Mouse (Mus musculus): ENCODE data around the gene Tyms. TPM values are rescaled to one million over a fixed set of nuclear protein-coding genes. Genes with fewer than 3 reads are reported as not detected.

The Tyms gene
- polyA plus RNA-seq, 2 experiments = 119 to 265 TPM

GRCm38 (mm10) chr5:30115718-30116117 is 42.3 kb upstream of the Tyms start:
- H3K4me1 ChIP-seq (replicated peaks; ENCODE audit: control insufficient read depth in 2 of 2, insufficient read depth in 2 of 2, low read length in 1 of 2) = peaks cover 0 to 6% of the 10 kb centered on the region in 2 experiments; a peak in 2 of 4 replicates
- H3K9ac ChIP-seq (replicated peaks) = no peak overlapping the region
- H3K27me3 ChIP-seq (ENCODE audit: control insufficient read depth, insufficient read depth, low read length) = peaks cover 38% of the 10 kb centered on the region
- TF ChIP-seq EP300 (IDR thresholded peaks at IDR 0.05; ENCODE audit: low read depth) = no peak
- TF ChIP-seq CTCF (IDR thresholded peaks at IDR 0.05; ENCODE audit: low read depth) = peak; percentile 52
- no peak overlapping the region for H3K4me3 ChIP-seq (ENCODE audit: insufficient read depth in 1 of 2, low read depth in 2 of 2, low read length in 2 of 2)
- no peak for ATAC-seq (ENCODE audit: insufficient read depth)
- no peak overlapping the region for H3K4me2 ChIP-seq (ENCODE audit: low read depth)
- H3K36me3 ChIP-seq (replicated peaks; ENCODE audit: control insufficient read depth, insufficient read depth, low read depth) = peaks cover 15% of the 10 kb centered on the region
- no peaks in the 10 kb centered on the region for H3K9me3 ChIP-seq (ENCODE audit: control insufficient read depth, low read length)
- H3K27ac ChIP-seq = no peak overlapping the region
- DNase-seq (ENCODE audit: low read depth in 3 of 3, low spot score in 3 of 3) = no peak
- 31% methylated on average over 10 of the region's 10 CpGs for WGBS (ENCODE audit: insufficient replicate concordance)

GRCm38 (mm10) chr5:30114761-30115140 is 41.3 kb upstream of the Tyms start:
- TF ChIP-seq CTCF (IDR thresholded peaks at IDR 0.05; ENCODE audit: low read depth) = no peak
- TF ChIP-seq EP300 (IDR thresholded peaks at IDR 0.05; ENCODE audit: low read depth) = no peak
- ATAC-seq (ENCODE audit: insufficient read depth) (no peak), DNase-seq (ENCODE audit: low read depth in 3 of 3, low spot score in 3 of 3) (no peak)
- Histone ChIP-seq H3K9me3 (ENCODE audit: control insufficient read depth, low read length) (no peaks in the 10 kb centered on the region), H3K4me1 (replicated peaks; ENCODE audit: control insufficient read depth in 2 of 2, insufficient read depth in 2 of 2, low read length in 1 of 2) (peaks cover 0 to 6% of the 10 kb centered on the region in 2 experiments; a peak in 2 of 4 replicates), H3K27ac (no peak overlapping the region), H3K4me2 (ENCODE audit: low read depth) (peak overlapping the region; percentile 61), H3K27me3 (ENCODE audit: control insufficient read depth, insufficient read depth, low read length) (peaks cover 47% of the 10 kb centered on the region), H3K4me3 (ENCODE audit: insufficient read depth in 1 of 2, low read depth in 2 of 2, low read length in 2 of 2) (peak overlapping the region in 1 of 2 experiments; percentile 48; a peak in 3 of 4 replicates), H3K36me3 (replicated peaks; ENCODE audit: control insufficient read depth, insufficient read depth, low read depth) (peaks cover 6% of the 10 kb centered on the region), H3K9ac (replicated peaks) (no peak overlapping the region)
- under 1% methylated on average over 26 of the region's 28 CpGs for WGBS (ENCODE audit: insufficient replicate concordance)

- Histone ChIP-seq H3K27me3 (ENCODE audit: control insufficient read depth, insufficient read depth, low read length) (peaks cover 50% of the 10 kb centered on the region), H3K27ac (no peak overlapping the region), H3K4me3 (ENCODE audit: insufficient read depth in 1 of 2, low read depth in 2 of 2, low read length in 2 of 2) (peak overlapping the region; percentile 22 to 48), H3K36me3 (replicated peaks; ENCODE audit: control insufficient read depth, insufficient read depth, low read depth) (no peaks in the 10 kb centered on the region), H3K4me2 (ENCODE audit: low read depth) (peak overlapping the region; percentile 61), H3K4me1 (replicated peaks; ENCODE audit: control insufficient read depth in 2 of 2, insufficient read depth in 2 of 2, low read length in 1 of 2) (peaks cover 0 to 6% of the 10 kb centered on the region in 2 experiments; a peak in 2 of 4 replicates), H3K9me3 (ENCODE audit: control insufficient read depth, low read length) (no peaks in the 10 kb centered on the region), H3K9ac (replicated peaks) (no peak overlapping the region)
- ATAC-seq (ENCODE audit: insufficient read depth) = peak; percentile 38; the same call in 1 of the 2 replicates
- WGBS (ENCODE audit: insufficient replicate concordance) = under 1% methylated on average over 99 of the region's 103 CpGs
- DNase-seq (ENCODE audit: low read depth in 3 of 3, low spot score in 3 of 3) = peak in 1 of 3 experiments; percentile 20
- no peak for TF ChIP-seq EP300 (IDR thresholded peaks at IDR 0.05; ENCODE audit: low read depth)
- TF ChIP-seq CTCF (IDR thresholded peaks at IDR 0.05; ENCODE audit: low read depth) = peak; percentile 53
These were observed 40.7 kb upstream of the Tyms start for GRCm38 (mm10) chr5:30113881-30114760.

GRCm38 (mm10) chr5:30112533-30113068 is 39.2 kb upstream of the Tyms start:
- no peak for DNase-seq (ENCODE audit: low read depth in 3 of 3, low spot score in 3 of 3)
- Histone ChIP-seq H3K27ac (no peak overlapping the region), H3K36me3 (replicated peaks; ENCODE audit: control insufficient read depth, insufficient read depth, low read depth) (no peaks in the 10 kb centered on the region), H3K9ac (replicated peaks) (no peak overlapping the region), H3K4me1 (replicated peaks; ENCODE audit: control insufficient read depth in 2 of 2, insufficient read depth in 2 of 2, low read length in 1 of 2) (peaks cover 0 to 6% of the 10 kb centered on the region in 2 experiments; a peak in 2 of 4 replicates), H3K4me2 (ENCODE audit: low read depth) (no peak overlapping the region), H3K4me3 (ENCODE audit: insufficient read depth in 1 of 2, low read depth in 2 of 2, low read length in 2 of 2) (no peak overlapping the region), H3K27me3 (ENCODE audit: control insufficient read depth, insufficient read depth, low read length) (peaks cover 60% of the 10 kb centered on the region), H3K9me3 (ENCODE audit: control insufficient read depth, low read length) (no peaks in the 10 kb centered on the region)
- TF ChIP-seq EP300 (IDR thresholded peaks at IDR 0.05; ENCODE audit: low read depth) = no peak
- TF ChIP-seq CTCF (IDR thresholded peaks at IDR 0.05; ENCODE audit: low read depth) = peak; percentile 42
- WGBS (ENCODE audit: insufficient replicate concordance) = 71% methylated on average over 3 of the region's 3 CpGs
- ATAC-seq (ENCODE audit: insufficient read depth) = no peak

- no peak overlapping the region for H3K4me3 ChIP-seq (ENCODE audit: insufficient read depth in 1 of 2, low read depth in 2 of 2, low read length in 2 of 2)
- TF ChIP-seq CTCF (IDR thresholded peaks at IDR 0.05; ENCODE audit: low read depth) (no peak), EP300 (IDR thresholded peaks at IDR 0.05; ENCODE audit: low read depth) (no peak)
- WGBS (ENCODE audit: insufficient replicate concordance) = 47% methylated on average over 3 of the region's 3 CpGs
- H3K9ac ChIP-seq (replicated peaks) = no peak overlapping the region
- peaks cover 0 to 6% of the 10 kb centered on the region in 2 experiments; a peak in 2 of 4 replicates for H3K4me1 ChIP-seq (replicated peaks; ENCODE audit: control insufficient read depth in 2 of 2, insufficient read depth in 2 of 2, low read length in 1 of 2)
- peaks cover 68% of the 10 kb centered on the region for H3K27me3 ChIP-seq (ENCODE audit: control insufficient read depth, insufficient read depth, low read length)
- DNase-seq (ENCODE audit: low read depth in 3 of 3, low spot score in 3 of 3) (no peak), ATAC-seq (ENCODE audit: insufficient read depth) (no peak)
- H3K36me3 ChIP-seq (replicated peaks; ENCODE audit: control insufficient read depth, insufficient read depth, low read depth) = no peaks in the 10 kb centered on the region
- H3K9me3 ChIP-seq (ENCODE audit: control insufficient read depth, low read length) = no peaks in the 10 kb centered on the region
- H3K4me2 ChIP-seq (ENCODE audit: low read depth) = no peak overlapping the region
- H3K27ac ChIP-seq = no peak overlapping the region
These were observed 38.4 kb upstream of the Tyms start for GRCm38 (mm10) chr5:30111771-30112170.
